Mouse (Mus musculus) lung, postnatal 0 days (tissue): Measurements from ENCODE around the gene Kdelr1.

Source experiments
- CTCF ChIP-seq: IDR thresholded peaks from 2 replicates; pipeline ENCODE4 v1.5.1; 2016; ENCODE audit warnings: antibody characterized with exemption, mild to moderate bottlenecking
- EP300 ChIP-seq: IDR thresholded peaks from 2 replicates; pipeline ENCODE4 v1.6.1; 2016; ENCODE audit warnings: antibody characterized with exemption, mild to moderate bottlenecking, control low read depth

DNA sequence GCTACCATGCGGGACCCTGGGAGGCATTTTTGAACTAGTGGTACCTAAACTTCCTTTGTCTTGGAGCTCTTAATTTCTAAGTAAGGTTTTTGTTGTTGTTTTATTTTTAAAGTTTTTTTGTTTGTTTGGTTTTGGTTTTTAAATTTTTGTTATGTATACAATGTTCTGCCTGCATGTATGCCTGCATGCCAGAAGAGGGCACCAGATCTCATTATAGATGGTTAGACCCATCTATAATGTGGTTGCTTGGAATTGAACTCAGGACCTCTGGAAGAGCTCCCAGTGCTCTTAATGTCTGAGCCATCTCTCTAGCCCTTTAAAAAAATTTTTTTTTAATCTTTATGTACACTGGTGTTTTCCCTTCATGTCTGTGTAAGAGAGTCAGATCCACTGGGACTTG is 57.1 kb downstream of the Kdelr1 start:
- TF ChIP-seq EP300 (no peak), CTCF (peak; percentile 35)
